Mouse (Mus musculus) kidney, adult 2 months (tissue): ENCODE results near the gene Trak1.

Source experiments
- CTCF ChIP-seq: fragments of 200-500 bp; conservative IDR thresholded peaks from 2 replicates; pipeline ENCODE4 v1.5.1; 2011; ENCODE audit warnings: low read depth, mild to moderate bottlenecking, control low read depth, low read length, moderate library complexity, mixed read lengths; ENCODE audit not compliant: insufficient read depth, insufficient read length
- POLR2A ChIP-seq: fragments of 200-500 bp; IDR thresholded peaks from one replicate; pipeline ENCODE4 v1.6.1; 2011; ENCODE audit warnings: low read depth, low read length, control low read depth

GRCm38 (mm10) chr9:121442145-121442544 is 144.8 kb downstream of the Trak1 start:
- TF ChIP-seq CTCF (no peak), POLR2A (no peak)
